Mouse (Mus musculus) MEL (cell line): Measurements from ENCODE around the gene Abcb6.

Source experiments
- CTCF ChIP-seq, 3 experiments: IDR thresholded peaks in 2 of 3; conservative IDR thresholded peaks in 1 of 3; 2 replicates each; pipeline ENCODE4 v1.5.1; 2011 to 2012; ENCODE audit warnings: low read length in 3 of 3, low read depth in 2 of 3, mild to moderate bottlenecking in 2 of 3, improper control_type of control experiment in 1 of 3, inconsistent platforms in 1 of 3, mixed read lengths in 1 of 3, moderate library complexity in 1 of 3; ENCODE audit not compliant: control insufficient read depth in 1 of 3, insufficient read depth in 1 of 3, poor library complexity in 1 of 3, severe bottlenecking in 1 of 3
- NELFE ChIP-seq: IDR thresholded peaks from 2 replicates; pipeline ENCODE4 v1.6.1; 2011; ENCODE audit warnings: low read depth, low read length, improper control_type of control experiment

GRCm38 (mm10) chr1:75187914-75188483 lies 7.8 kb upstream of the Abcb6 start:
- TF ChIP-seq CTCF (IDR thresholded peaks at IDR 0.05 in 2 of 3, conservative IDR thresholded peaks at IDR 0.05 in 1 of 3; ENCODE audit: control insufficient read depth in 1 of 3, insufficient read depth in 1 of 3, low read depth in 2 of 3, low read length in 3 of 3, poor library complexity in 1 of 3, severe bottlenecking in 1 of 3), result no peak
- TF ChIP-seq NELFE, result no peak
